Mouse (Mus musculus) stomach, postnatal 0 days (tissue): ENCODE results near the gene C2cd5.

Source experiments
- CTCF ChIP-seq: IDR thresholded peaks from 2 replicates; pipeline ENCODE4 v1.5.1; 2016; ENCODE audit warnings: antibody characterized with exemption, low read depth, mild to moderate bottlenecking, moderate library complexity
- EP300 ChIP-seq: optimal IDR thresholded peaks from 2 replicates; pipeline ENCODE3; 2016; ENCODE audit warnings: antibody characterized with exemption

DNA sequence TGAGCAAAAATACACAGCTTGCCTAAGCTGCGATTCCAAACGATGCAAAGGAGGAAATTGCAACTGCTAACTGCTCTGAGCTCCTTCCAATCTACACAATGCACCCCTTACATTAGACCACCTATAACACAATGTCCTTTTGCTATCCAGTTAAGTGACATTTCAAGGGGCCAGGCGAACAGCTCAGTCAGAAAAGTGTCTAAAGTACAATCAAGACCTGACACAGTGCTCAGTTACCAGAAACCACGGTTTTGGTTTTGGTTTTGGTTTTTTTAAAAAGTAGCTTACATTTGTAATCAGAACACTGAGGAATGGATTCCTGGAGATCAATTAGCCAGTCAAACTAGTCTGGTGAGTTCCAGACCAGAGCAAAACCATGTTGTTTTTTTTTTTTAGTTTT, 20.8 kb downstream of the C2cd5 start:
- TF ChIP-seq CTCF (no peak), EP300 (no peak)
